Mouse (Mus musculus): ENCODE results near the gene Spg20. TPM values are rescaled to one million over a fixed set of nuclear protein-coding genes. Genes with fewer than 3 reads are reported as not detected.

Spg20 gene
- total RNA-seq (2017): 11.2 to 19.3 TPM (median 12.6 TPM) in 3 replicates

DNA sequence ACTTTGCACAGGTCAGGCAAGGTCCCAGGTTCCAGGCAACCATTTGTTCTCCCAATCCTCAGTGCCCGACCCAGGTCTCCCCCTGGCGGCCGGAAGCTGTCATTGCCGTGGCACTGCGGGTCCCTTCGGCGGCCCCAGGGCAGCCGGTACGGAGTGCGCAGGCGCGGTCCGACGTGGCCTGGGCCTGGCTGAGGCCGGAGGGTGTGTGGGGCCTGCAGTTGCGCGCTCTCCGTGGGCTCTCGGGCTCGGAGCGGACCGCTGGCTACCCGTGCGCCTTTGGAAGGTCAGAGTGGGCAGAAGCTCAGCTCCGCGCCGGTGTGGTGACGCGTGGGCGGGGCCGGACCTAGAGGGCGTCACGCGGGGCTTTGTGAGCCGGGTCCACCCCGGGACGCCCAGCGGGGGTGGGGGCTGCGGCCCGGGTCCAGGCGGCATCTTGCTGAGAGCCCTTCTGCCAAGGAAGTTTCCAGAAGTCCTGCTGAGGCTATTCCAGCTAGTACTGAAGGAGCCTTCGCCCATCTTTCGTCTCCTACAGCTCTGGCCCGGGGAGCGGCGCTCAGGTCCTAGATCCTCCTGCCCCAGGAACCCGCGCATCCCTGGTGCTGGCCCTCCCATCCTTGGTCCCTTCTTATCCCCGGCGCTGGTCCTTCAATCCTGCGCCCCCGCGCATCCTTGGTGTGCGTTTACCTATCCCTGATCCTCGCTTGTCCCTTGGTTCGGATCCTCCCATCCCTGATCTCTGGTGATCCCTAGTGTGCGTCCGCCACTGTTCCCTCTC, at the start of gene Spg20:
TSS of gene Spg20 (plus strand) at position 174 of the 775 bp plus-strand sequence.
- ATAC-seq (replicated peaks; ENCODE audit: insufficient number of reproducible peaks, low FRiP score, low TSS enrichment, poor library complexity, severe bottlenecking): peak; percentile 80

DNA sequence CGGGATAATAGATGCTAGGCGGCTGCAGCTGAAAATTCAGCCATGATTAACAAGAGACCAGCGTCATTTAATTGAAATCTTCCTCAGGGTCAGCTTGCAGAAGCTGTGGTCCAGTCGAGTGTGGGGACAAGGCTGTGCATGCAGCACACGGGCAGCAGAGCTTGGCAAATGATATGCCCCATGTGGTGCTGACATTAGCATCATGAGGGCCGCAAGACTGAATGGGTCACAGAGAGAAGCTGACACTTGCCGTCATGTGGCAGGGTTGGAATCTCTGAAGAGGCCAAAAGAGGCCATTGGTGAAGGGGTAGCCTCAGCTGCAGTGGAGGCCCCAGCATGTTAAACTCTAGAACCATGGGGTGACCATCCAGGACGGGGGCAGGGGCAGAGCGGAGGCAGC, 49.3 kb upstream of the Spg20 start:
- no peak for ATAC-seq (replicated peaks; ENCODE audit: insufficient number of reproducible peaks, low FRiP score, low TSS enrichment, poor library complexity, severe bottlenecking)

DNA sequence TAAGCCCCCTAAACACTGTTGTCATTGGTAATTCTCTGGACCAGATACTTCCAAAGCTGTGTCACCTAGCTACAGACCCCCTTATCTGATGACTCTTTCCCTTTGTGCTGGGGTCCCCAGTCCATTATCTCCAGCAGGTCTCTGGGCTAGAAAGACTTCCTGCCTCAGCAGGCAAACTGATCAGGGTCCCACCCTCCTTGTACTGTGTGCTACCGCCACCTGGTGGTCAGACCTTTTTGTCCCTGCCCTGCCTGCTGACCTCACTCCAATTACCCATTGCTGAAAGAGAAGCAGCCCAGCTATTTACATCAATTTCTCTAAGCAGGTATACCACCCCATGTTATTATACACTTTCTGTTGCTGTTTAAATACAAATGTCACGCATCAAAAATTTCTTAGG, 47.5 kb upstream of the Spg20 start:
- ATAC-seq (replicated peaks; ENCODE audit: insufficient number of reproducible peaks, low FRiP score, low TSS enrichment, poor library complexity, severe bottlenecking): no peak

DNA sequence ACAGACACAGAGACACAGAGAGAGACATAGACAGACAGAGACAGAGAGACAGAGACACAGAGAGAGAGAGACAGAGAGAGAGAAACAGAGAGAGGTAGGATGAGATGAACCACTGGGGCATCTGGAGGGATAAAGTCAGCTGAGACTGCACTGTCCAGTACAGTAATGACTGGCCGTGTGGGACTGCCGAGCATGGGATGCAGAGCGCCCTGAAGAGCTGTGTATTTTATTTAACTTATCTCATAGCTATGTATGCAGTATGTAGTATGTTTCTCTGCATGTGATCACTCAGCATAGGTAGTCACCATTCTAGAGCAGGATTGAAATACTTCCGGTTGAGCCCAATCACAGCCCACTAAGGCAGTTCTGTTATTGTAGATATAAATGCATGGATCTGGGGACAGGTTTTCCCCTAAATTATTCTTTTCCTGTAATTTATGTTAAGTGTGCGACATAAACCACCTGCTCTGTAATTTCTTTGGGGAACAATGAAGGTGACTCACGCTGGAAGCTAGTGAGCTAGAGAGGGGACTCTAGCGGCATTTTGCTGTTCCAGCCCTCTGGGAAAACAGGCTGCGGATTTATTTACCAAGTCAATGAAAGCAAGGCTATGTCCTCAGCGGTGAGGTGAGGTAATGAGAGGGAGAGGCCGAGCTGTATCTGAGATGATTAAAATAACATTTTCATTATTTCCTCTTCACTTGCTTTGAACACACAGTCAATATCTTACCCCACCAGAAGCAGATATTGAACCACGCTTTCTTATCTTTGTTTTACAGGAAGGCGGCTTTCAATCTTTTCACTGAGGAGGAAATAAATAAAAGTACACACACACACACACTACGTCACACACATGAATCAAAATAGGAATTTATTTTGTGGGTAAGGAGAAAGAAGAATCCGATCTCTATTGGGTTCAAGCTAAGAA, 45.9 kb upstream of the Spg20 start:
- no peak for ATAC-seq (replicated peaks; ENCODE audit: insufficient number of reproducible peaks, low FRiP score, low TSS enrichment, poor library complexity, severe bottlenecking)

DNA sequence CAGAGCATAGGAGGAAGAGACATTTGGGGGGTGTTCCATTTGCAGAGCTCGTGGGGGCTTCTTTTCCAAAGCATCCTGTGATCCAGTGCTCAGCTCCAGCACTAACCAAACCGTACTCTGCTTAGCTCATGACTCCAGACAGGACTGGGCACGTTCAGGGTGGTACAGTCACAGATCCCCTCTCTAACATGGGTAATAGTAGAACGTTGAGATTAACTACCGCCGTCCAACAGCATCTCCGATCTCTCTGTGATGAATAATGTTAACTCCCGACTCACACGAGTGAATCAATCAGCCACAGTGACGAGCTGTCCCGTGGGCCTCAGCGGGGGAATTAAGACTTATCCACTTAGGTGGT, 45.3 kb upstream of the Spg20 start:
- ATAC-seq (replicated peaks; ENCODE audit: insufficient number of reproducible peaks, low FRiP score, low TSS enrichment, poor library complexity, severe bottlenecking): no peak

DNA sequence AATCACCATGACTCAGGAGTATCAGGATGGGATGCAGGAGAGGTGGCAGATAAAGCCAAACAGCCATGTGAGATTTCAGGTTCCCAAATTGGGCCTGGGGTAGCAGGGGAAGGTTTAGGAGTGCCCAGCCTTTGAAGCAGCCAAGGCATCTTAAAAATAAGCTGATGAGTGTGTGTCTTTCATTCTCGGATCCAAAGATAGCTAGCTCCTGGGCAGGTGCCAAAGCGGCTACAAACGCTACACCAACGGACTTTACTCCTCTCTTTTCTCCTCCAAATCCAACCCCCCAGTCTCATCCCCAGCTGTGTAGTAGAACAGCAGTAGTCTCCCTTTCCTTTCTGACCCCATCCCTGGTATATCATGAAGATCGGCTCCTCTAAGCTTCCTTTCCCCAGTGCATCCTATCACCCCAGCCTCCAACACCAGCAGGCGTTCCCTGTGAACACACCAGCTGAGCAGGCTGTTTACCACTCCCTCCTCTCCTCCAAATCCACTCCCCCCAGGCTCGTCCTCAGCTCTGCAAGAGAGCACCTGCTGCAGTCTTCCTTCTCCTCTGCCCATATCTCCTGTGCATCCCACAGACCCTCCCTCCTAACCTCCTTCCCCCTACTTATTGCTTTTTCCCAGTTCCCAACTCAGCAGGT, 44.0 kb upstream of the Spg20 start:
- ATAC-seq (replicated peaks; ENCODE audit: insufficient number of reproducible peaks, low FRiP score, low TSS enrichment, poor library complexity, severe bottlenecking): no peak

DNA sequence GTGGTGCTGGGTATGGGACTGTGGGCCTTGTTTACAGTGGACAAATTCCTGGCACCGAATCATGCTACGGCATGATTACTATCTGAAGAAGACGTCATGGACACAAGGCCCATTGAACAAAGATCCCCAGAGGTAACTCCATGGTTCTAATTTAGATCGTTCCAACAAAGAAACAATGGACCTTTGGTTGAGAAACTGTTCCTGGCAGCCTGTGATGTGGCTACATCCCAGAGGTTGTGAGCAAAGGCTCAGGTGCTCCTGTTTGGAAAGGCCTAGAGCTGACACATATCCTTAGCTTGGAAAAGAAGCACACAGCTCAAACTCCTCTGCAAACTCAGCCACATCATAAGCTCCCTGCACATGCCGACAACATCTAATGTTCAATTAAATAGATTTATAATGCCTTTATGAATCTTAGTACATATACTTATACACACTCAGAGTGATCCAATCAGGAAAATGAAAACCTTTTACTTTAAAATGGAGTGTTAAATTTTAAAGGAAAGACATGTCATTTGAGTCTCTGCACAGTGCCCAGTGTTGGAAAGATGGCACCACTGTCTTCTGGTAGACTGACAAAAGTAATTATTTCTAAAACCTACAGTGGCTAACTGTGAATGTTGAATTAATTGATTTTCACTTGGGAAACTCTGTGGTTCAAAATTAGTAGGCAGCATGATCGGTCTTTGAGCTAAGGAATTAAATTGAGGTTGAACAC, 37.2 kb upstream of the Spg20 start:
- ATAC-seq (replicated peaks; ENCODE audit: insufficient number of reproducible peaks, low FRiP score, low TSS enrichment, poor library complexity, severe bottlenecking): no peak

DNA sequence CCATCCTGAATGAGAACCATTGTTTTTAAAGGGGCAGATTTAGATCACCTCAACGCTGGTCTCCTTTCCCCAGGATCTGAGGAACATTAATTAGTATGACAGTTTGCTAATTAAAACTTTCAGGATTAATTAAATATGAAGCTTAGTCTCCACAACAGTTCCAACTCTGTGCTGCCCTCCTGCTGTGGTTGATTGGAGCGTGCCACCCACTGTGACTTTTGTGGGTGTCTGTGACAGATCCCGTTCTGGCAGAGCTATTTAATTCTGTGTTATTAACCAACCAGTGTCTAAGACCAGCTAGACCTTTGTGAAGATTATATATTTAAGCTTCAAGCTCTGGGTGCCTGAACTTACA, 36.6 kb upstream of the Spg20 start:
- no peak for ATAC-seq (replicated peaks; ENCODE audit: insufficient number of reproducible peaks, low FRiP score, low TSS enrichment, poor library complexity, severe bottlenecking)

DNA sequence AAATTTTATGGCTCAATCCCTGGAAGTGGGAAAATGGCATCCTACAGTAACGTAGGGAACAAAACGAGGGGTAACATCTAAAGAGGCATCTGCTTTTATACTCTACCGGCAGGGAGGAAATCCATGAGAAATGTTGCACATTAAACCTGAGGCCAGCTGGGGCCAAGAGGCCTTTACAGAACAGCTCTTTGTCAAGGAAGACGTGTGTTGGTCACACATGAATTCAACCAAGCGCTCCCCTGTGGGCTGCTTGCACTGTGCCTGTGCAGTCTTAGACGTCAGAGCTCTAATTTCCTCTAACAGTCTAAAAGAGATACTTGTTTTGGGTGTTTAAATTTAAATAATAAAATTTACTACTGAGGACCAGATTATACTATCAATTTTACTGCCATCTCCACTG, 33.7 kb upstream of the Spg20 start:
- no peak for ATAC-seq (replicated peaks; ENCODE audit: insufficient number of reproducible peaks, low FRiP score, low TSS enrichment, poor library complexity, severe bottlenecking)

DNA sequence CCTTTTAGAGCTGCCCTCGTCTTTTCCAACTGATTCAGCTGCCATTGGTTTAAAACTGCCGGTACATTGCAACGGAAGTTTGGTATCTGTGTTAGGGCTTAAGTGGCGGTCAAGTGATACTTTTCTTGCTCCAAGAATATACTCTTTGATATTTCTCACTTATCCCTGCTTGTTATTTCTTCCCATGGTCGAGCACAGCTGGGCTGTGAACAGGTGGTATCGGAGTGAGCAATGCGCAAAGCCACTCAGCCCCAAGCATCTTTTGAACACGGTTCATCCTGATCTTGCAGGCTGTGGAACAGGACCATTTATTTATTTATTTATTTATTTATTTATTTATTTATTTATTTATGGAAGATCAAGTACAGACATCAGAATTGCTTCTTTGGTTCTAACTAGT, 32.3 kb upstream of the Spg20 start:
- ATAC-seq (replicated peaks; ENCODE audit: insufficient number of reproducible peaks, low FRiP score, low TSS enrichment, poor library complexity, severe bottlenecking): no peak

DNA sequence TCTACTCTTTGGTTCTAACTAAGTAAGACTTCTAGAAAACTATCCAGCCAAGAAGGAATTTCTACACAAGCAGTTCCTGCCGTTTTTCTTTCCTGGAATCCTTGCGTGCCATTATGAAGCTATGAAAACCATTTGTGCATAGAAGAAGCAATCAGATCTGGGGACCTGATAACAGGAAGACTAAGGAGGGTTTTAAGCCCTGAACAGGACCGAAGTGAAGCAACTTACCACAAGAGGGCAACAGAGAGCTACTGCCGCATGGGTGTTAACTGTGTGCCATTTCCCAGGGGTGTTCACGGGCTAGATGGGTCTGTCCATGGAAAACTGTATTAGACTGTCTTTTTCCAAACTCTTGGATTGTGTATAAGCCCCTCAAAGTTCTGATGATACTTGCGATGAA, 31.9 kb upstream of the Spg20 start:
- 0 out of 2 replicates have a peak, but pooled peaks have one; percentile 66 for ATAC-seq (replicated peaks; ENCODE audit: insufficient number of reproducible peaks, low FRiP score, low TSS enrichment, poor library complexity, severe bottlenecking)

DNA sequence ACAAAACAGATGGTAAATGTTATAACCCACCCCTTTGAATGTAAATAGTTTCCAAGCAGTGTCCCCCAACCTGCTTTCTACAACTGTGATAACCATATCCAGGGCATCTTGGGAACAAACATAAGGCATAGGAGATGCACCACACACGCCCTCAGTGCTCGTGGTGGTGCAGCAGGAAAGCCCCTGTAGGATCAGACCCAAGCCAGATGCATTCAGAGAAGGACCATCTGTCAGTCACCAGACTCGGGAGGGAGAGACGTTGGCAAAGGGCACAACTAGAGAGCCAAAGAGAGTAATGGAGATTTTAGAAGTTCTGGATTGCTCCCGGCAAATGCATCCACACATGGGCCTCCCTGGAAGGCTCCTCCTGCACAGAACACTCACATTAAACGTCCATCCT, 27.1 kb upstream of the Spg20 start:
- ATAC-seq (replicated peaks; ENCODE audit: insufficient number of reproducible peaks, low FRiP score, low TSS enrichment, poor library complexity, severe bottlenecking): no peak

DNA sequence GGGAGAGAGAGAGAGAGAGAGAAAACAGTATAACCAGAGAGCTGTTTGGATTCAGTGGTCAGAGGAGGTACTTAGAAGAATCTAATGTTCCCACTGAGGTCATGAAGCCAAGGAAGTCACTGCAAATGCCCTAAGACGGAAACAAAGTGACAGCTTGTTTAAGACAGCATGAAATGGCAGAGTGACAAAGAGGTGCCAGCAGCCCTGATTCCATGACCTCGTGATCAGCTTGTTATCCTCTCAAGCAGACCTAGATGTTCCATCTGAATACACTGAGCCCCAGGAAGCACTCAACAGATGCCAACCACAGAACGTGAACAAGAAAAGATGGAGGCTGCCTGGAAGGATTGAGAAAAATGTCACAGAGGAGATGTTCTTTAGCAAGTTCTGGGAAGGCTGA, 26.2 kb upstream of the Spg20 start:
- no peak for ATAC-seq (replicated peaks; ENCODE audit: insufficient number of reproducible peaks, low FRiP score, low TSS enrichment, poor library complexity, severe bottlenecking)

DNA sequence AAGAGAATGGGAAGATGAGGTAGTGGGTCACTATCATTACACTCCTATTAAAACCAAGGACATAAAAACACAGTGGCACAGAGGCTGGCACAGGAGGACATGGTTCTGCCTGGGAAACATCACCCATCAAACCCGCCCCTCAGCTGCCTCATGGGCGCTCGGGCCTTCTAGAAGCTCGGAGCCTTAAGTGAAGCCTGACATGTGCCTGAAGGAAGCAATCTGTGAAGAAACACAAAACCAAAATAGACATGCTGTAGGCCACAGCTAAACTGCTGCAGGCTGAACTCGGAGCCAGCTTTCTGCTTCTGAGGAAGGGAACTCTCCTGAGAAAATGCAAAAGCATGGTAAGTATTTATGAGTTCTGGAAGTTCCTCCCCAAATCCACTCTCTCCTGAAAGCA, 25.0 kb upstream of the Spg20 start:
- ATAC-seq (replicated peaks; ENCODE audit: insufficient number of reproducible peaks, low FRiP score, low TSS enrichment, poor library complexity, severe bottlenecking): no peak

DNA sequence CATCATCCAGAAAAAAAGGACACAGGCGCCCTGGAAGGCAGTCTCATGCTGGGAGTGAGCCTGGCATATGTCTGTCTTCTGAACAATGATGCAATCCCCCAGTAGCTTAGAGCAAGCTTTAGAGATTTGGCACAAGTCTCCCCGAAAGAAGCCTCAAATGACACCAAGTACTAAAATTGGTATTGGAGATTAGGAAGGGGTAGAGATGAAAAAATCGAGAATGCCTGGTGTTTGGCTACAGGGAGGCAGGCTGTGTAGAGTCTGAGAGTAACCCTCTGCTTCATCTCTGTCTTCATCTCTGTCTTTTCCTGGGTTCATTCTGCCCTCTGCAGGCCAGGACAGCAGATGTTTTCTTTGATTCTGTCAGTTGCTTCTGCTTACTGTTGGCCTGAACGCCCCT, 24.5 kb upstream of the Spg20 start:
- ATAC-seq (replicated peaks; ENCODE audit: insufficient number of reproducible peaks, low FRiP score, low TSS enrichment, poor library complexity, severe bottlenecking): no peak

DNA sequence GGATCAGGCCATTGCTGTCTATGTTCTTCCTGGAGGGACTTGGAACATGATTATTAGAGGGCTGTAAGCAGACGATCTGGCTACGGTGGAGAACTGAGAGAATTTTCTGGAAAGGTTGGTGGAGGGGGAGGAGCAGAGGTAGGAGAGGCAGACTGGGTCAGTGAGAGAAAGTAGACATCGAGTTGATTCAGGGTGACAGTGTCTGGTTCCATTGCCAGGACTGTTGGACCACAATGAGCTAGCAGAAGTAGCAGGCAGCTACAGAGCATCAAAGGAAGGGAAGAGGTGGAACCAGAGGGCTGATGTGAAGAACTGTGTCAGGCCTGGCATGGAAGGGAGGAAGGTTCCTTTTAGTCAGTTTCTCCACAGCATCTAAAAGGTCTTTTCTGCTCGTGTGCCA, 23.5 kb upstream of the Spg20 start:
- ATAC-seq (replicated peaks; ENCODE audit: insufficient number of reproducible peaks, low FRiP score, low TSS enrichment, poor library complexity, severe bottlenecking): no peak

DNA sequence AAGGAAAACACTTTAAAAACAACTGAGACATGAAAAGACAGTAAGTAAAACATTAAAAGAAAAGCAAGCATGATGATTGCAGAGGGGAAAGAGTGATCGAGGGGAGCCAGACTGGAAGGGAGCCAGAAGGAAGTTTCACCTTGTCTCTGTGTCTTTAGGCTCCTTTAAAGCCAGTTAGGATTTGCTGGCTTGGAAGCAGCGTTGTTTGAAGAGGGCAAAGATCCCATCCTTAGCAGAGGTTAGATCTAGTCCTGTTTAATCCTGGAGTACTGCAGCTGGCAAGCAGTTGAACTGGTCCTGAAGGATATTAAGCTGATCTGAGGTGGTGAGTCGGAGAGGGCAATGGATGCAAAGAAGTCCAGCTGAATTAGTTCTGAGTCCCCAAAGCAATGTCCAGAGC, 23.1 kb upstream of the Spg20 start:
- ATAC-seq (replicated peaks; ENCODE audit: insufficient number of reproducible peaks, low FRiP score, low TSS enrichment, poor library complexity, severe bottlenecking): no peak

DNA sequence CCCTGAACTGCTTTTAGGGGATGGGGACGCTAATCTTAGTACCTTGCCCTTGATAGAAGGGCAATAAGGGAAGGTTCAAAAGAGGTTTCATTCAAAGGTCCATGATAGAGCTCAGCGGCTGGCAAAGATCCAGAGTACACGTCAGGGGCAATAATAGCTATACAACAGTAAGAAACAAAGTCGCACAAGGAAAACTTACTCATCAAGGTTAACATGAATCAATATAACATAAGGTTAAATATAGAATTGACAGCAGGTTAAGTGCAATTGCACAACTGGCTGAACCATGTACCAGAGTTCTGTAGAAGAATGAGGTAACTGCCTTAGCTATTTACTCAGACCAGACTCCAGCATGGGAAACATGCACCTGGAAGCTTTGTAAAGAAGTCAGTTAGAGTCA, 22.6 kb upstream of the Spg20 start:
- no peak for ATAC-seq (replicated peaks; ENCODE audit: insufficient number of reproducible peaks, low FRiP score, low TSS enrichment, poor library complexity, severe bottlenecking)

DNA sequence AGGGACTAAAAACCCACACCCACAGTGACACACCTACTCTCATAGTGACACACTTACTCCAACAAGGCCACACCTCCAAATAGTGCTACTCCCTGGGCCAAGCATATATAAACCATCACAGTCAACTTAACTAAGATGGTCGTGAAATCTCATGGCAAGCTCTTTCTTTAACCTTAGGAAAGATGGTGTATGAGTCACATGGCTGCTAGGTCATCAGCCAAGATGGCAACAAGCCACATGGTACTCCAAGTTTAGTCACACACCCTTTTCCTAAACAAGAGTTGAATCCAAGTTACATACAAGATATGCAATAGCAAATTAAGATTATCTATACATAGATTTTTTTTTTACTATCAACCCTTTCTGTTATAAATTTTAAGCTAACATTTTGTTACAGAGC, 18.7 kb upstream of the Spg20 start:
- no peak for ATAC-seq (replicated peaks; ENCODE audit: insufficient number of reproducible peaks, low FRiP score, low TSS enrichment, poor library complexity, severe bottlenecking)
